Mouse (Mus musculus): ENCODE data around the gene Ghdc. TPM values are rescaled to one million over a fixed set of nuclear protein-coding genes. Genes with fewer than 3 reads are reported as not detected.

Gene Ghdc
- polyA plus RNA-seq, 1 experiment from 2014 or later: 3.6 TPM

- ATAC-seq (ENCODE audit: low read depth) (no peak), DNase-seq (ENCODE audit: low spot score) (no peak)
- H3K4me2 ChIP-seq (ENCODE audit: low read depth, low read length): no peak overlapping the region
- H3K36me3 ChIP-seq (ENCODE audit: control insufficient read depth, insufficient read depth, low read length): no peaks in the 10 kb centered on the region
- H3K9ac ChIP-seq (ENCODE audit: low read depth, low read length): no peak overlapping the region
- H3K27ac ChIP-seq (replicated peaks; ENCODE audit: low read depth, low read length): no peak overlapping the region
- H3K27me3 ChIP-seq (replicated peaks; ENCODE audit: control insufficient read depth, insufficient read depth, low read length): no peaks in the 10 kb centered on the region
- H3K9me3 ChIP-seq (ENCODE audit: control insufficient read depth, low read length): no peaks in the 10 kb centered on the region
- 51% methylated on average over 25 of the region's 25 CpGs for WGBS
- no peak overlapping the region for H3K4me3 ChIP-seq (ENCODE audit: low read depth, low read length)
- H3K4me1 ChIP-seq (ENCODE audit: control insufficient read depth, insufficient read depth, low read length): no peaks in the 10 kb centered on the region
Measured at GRCm38 (mm10) chr11:100749469-100749868, 21.3 kb downstream of the Ghdc start.

- H3K4me1 ChIP-seq (ENCODE audit: control insufficient read depth, insufficient read depth, low read length): no peaks in the 10 kb centered on the region
- no peak overlapping the region for H3K27ac ChIP-seq (replicated peaks; ENCODE audit: low read depth, low read length)
- H3K27me3 ChIP-seq (replicated peaks; ENCODE audit: control insufficient read depth, insufficient read depth, low read length): no peaks in the 10 kb centered on the region
- no peaks in the 10 kb centered on the region for H3K9me3 ChIP-seq (ENCODE audit: control insufficient read depth, low read length)
- no peak for ATAC-seq (ENCODE audit: low read depth)
- no peak for DNase-seq (ENCODE audit: low spot score)
- H3K36me3 ChIP-seq (ENCODE audit: control insufficient read depth, insufficient read depth, low read length): no peaks in the 10 kb centered on the region
- H3K4me3 ChIP-seq (ENCODE audit: low read depth, low read length): no peak overlapping the region
- H3K4me2 ChIP-seq (ENCODE audit: low read depth, low read length): no peak overlapping the region
- WGBS: 67% methylated on average over 4 of the region's 4 CpGs
- no peak overlapping the region for H3K9ac ChIP-seq (ENCODE audit: low read depth, low read length)
Measured at GRCm38 (mm10) chr11:100748620-100749019, 22.1 kb downstream of the Ghdc start.

GRCm38 (mm10) chr11:100747114-100747513 lies 23.6 kb downstream of the Ghdc start:
- no peaks in the 10 kb centered on the region for H3K4me1 ChIP-seq (ENCODE audit: control insufficient read depth, insufficient read depth, low read length)
- no peak for ATAC-seq (ENCODE audit: low read depth)
- H3K27me3 ChIP-seq (replicated peaks; ENCODE audit: control insufficient read depth, insufficient read depth, low read length): no peaks in the 10 kb centered on the region
- H3K4me2 ChIP-seq (ENCODE audit: low read depth, low read length): no peak overlapping the region
- no peaks in the 10 kb centered on the region for H3K9me3 ChIP-seq (ENCODE audit: control insufficient read depth, low read length)
- H3K36me3 ChIP-seq (ENCODE audit: control insufficient read depth, insufficient read depth, low read length): no peaks in the 10 kb centered on the region
- 71% methylated on average over 5 of the region's 5 CpGs for WGBS
- H3K4me3 ChIP-seq (ENCODE audit: low read depth, low read length): no peak overlapping the region
- no peak overlapping the region for H3K9ac ChIP-seq (ENCODE audit: low read depth, low read length)
- DNase-seq (ENCODE audit: low spot score): no peak
- no peak overlapping the region for H3K27ac ChIP-seq (replicated peaks; ENCODE audit: low read depth, low read length)

- Histone ChIP-seq H3K9ac (ENCODE audit: low read depth, low read length) (no peak overlapping the region), H3K27ac (replicated peaks; ENCODE audit: low read depth, low read length) (no peak overlapping the region), H3K4me3 (ENCODE audit: low read depth, low read length) (no peak overlapping the region), H3K27me3 (replicated peaks; ENCODE audit: control insufficient read depth, insufficient read depth, low read length) (no peaks in the 10 kb centered on the region), H3K4me1 (ENCODE audit: control insufficient read depth, insufficient read depth, low read length) (no peaks in the 10 kb centered on the region), H3K4me2 (ENCODE audit: low read depth, low read length) (no peak overlapping the region), H3K9me3 (ENCODE audit: control insufficient read depth, low read length) (no peaks in the 10 kb centered on the region), H3K36me3 (ENCODE audit: control insufficient read depth, insufficient read depth, low read length) (no peaks in the 10 kb centered on the region)
- DNase-seq (ENCODE audit: low spot score) (no peak), ATAC-seq (ENCODE audit: low read depth) (no peak)
- 77% methylated on average over 6 of the region's 10 CpGs for WGBS
Measured at GRCm38 (mm10) chr11:100746546-100746945, 24.2 kb downstream of the Ghdc start.

GRCm38 (mm10) chr11:100745085-100745484 lies 25.7 kb downstream of the Ghdc start:
- Histone ChIP-seq H3K9ac (ENCODE audit: low read depth, low read length) (no peak overlapping the region), H3K9me3 (ENCODE audit: control insufficient read depth, low read length) (no peaks in the 10 kb centered on the region), H3K4me2 (ENCODE audit: low read depth, low read length) (no peak overlapping the region), H3K4me3 (ENCODE audit: low read depth, low read length) (no peak overlapping the region), H3K27ac (replicated peaks; ENCODE audit: low read depth, low read length) (no peak overlapping the region), H3K27me3 (replicated peaks; ENCODE audit: control insufficient read depth, insufficient read depth, low read length) (no peaks in the 10 kb centered on the region), H3K36me3 (ENCODE audit: control insufficient read depth, insufficient read depth, low read length) (no peaks in the 10 kb centered on the region), H3K4me1 (ENCODE audit: control insufficient read depth, insufficient read depth, low read length) (no peaks in the 10 kb centered on the region)
- DNase-seq (ENCODE audit: low spot score) (peak; percentile 53), ATAC-seq (ENCODE audit: low read depth) (0 out of 2 replicates have a peak, but pooled peaks have one; percentile 41)
- WGBS: 20% methylated on average over 6 of the region's 6 CpGs

GRCm38 (mm10) chr11:100741348-100741747 lies 29.4 kb downstream of the Ghdc start:
- 57% methylated on average over 6 of the region's 6 CpGs for WGBS

GRCm38 (mm10) chr11:100738749-100739148 lies 32.0 kb downstream of the Ghdc start:
- H3K27ac ChIP-seq (replicated peaks; ENCODE audit: low read depth, low read length): peak overlapping the region; percentile 72; the same call in 1 of the 2 replicates

More at GRCm38 (mm10) chr11:100741348-100741747, 29.4 kb downstream of the Ghdc start:
- H3K27me3 ChIP-seq (replicated peaks; ENCODE audit: control insufficient read depth, insufficient read depth, low read length): no peaks in the 10 kb centered on the region
- no peak overlapping the region for H3K4me3 ChIP-seq (ENCODE audit: low read depth, low read length)
- ATAC-seq (ENCODE audit: low read depth) (no peak), DNase-seq (ENCODE audit: low spot score) (no peak)
- no peak overlapping the region for H3K27ac ChIP-seq (replicated peaks; ENCODE audit: low read depth, low read length)
- no peak overlapping the region for H3K4me2 ChIP-seq (ENCODE audit: low read depth, low read length)
- no peaks in the 10 kb centered on the region for H3K9me3 ChIP-seq (ENCODE audit: control insufficient read depth, low read length)
- peaks cover 6% of the 10 kb centered on the region; the same call in 1 of the 2 replicates for H3K4me1 ChIP-seq (ENCODE audit: control insufficient read depth, insufficient read depth, low read length)
- H3K9ac ChIP-seq (ENCODE audit: low read depth, low read length): no peak overlapping the region
- no peaks in the 10 kb centered on the region for H3K36me3 ChIP-seq (ENCODE audit: control insufficient read depth, insufficient read depth, low read length)

GRCm38 (mm10) chr11:100738066-100738604 lies 32.6 kb downstream of the Ghdc start, which contains the start of gene Rab5c:
Gene Rab5c, minus strand, starts transcription at chr11:100738215.
- Histone ChIP-seq H3K4me1 (ENCODE audit: control insufficient read depth, insufficient read depth, low read length) (peaks cover 6% of the 10 kb centered on the region; the same call in 1 of the 2 replicates), H3K27me3 (replicated peaks; ENCODE audit: control insufficient read depth, insufficient read depth, low read length) (no peaks in the 10 kb centered on the region), H3K4me3 (ENCODE audit: low read depth, low read length) (peak within 1 kb of the TSS; percentile 96), H3K27ac (replicated peaks; ENCODE audit: low read depth, low read length) (peak within 1 kb of the TSS; percentile 72; the same call in 1 of the 2 replicates), H3K9me3 (ENCODE audit: control insufficient read depth, low read length) (no peaks in the 10 kb centered on the region), H3K9ac (ENCODE audit: low read depth, low read length) (peak within 1 kb of the TSS; percentile 95), H3K4me2 (ENCODE audit: low read depth, low read length) (peak within 1 kb of the TSS; percentile 87), H3K36me3 (ENCODE audit: control insufficient read depth, insufficient read depth, low read length) (peaks cover 3% of the 10 kb centered on the region; the same call in 1 of the 2 replicates)
- under 1% methylated on average over 30 of the region's 39 CpGs for WGBS
- DNase-seq (ENCODE audit: low spot score) (peak; percentile 100), ATAC-seq (ENCODE audit: low read depth) (peak; percentile 100)

More at GRCm38 (mm10) chr11:100738749-100739148, 32.0 kb downstream of the Ghdc start:
- ATAC-seq (ENCODE audit: low read depth) (no peak), DNase-seq (ENCODE audit: low spot score) (no peak)
- 15% methylated on average over 5 of the region's 5 CpGs for WGBS
- Histone ChIP-seq H3K4me2 (ENCODE audit: low read depth, low read length) (peak overlapping the region; percentile 72), H3K9ac (ENCODE audit: low read depth, low read length) (peak overlapping the region; percentile 95), H3K9me3 (ENCODE audit: control insufficient read depth, low read length) (no peaks in the 10 kb centered on the region), H3K36me3 (ENCODE audit: control insufficient read depth, insufficient read depth, low read length) (0 out of 2 replicates have a peak, but pooled peaks cover 3% of the 10 kb centered on the region), H3K4me3 (ENCODE audit: low read depth, low read length) (peak overlapping the region; percentile 96), H3K4me1 (ENCODE audit: control insufficient read depth, insufficient read depth, low read length) (peaks cover 6% of the 10 kb centered on the region; the same call in 1 of the 2 replicates), H3K27me3 (replicated peaks; ENCODE audit: control insufficient read depth, insufficient read depth, low read length) (no peaks in the 10 kb centered on the region)

Data from embryonic facial prominence, embryonic 14.5 days (tissue).